Comparison of ENCODE assay signal across 9 mouse cellular contexts in genomic region chr6:52216691-52217458, GRCm38 (mm10). TPM values are rescaled to one million over a fixed set of nuclear protein-coding genes. Genes with fewer than 3 reads are reported as not detected.
A peak's percentile ranks its signal among the peaks of the same experiment; 100 is the strongest.
DNase-seq lines count a peak whose midpoint lies in the region; ATAC-seq lines count a peak whose summit lies in the region.
"Had no signal": no experiment of that assay in that cellular context is flagged by ENCODE, and none has a peak within 500 bp of the region (broad histone marks: within the 10 kb centered on the region; RNA-seq: fewer than 3 reads in every experiment).

No protein-coding gene starts in this region.

- peak overlapping the region; percentile 87 for H3K4me3 ChIP-seq in limb, embryonic 11.5 days (ENCODE audit: low read depth, low read length)
- H3K4me3 ChIP-seq in neural tube, embryonic 15.5 days (replicated peaks): peak overlapping the region; percentile 81

- no peaks in the 10 kb centered on the region for H3K9me3 ChIP-seq in limb, embryonic 11.5 days (ENCODE audit: control insufficient read depth, low read length)
- H3K9me3 ChIP-seq in neural tube, embryonic 15.5 days (replicated peaks): no peaks in the 10 kb centered on the region

- WGBS in limb, embryonic 11.5 days: under 1% methylated on average over 60 of the region's 60 CpGs
- WGBS in neural tube, embryonic 15.5 days: under 1% methylated on average over 60 of the region's 60 CpGs

- peaks cover 50% of the 10 kb centered on the region for H3K4me1 ChIP-seq in limb, embryonic 11.5 days (ENCODE audit: control insufficient read depth, insufficient read depth, low read length)
- H3K4me1 ChIP-seq in neural tube, embryonic 15.5 days: peaks cover 61% of the 10 kb centered on the region

- no peaks in the 10 kb centered on the region for H3K36me3 ChIP-seq in limb, embryonic 11.5 days (ENCODE audit: control insufficient read depth, insufficient read depth, low read length)
- no peaks in the 10 kb centered on the region for H3K36me3 ChIP-seq in neural tube, embryonic 15.5 days

- no peak for ATAC-seq in limb, embryonic 11.5 days (ENCODE audit: insufficient number of reproducible peaks, low FRiP score, low TSS enrichment, low read depth)
- ATAC-seq in neural tube, embryonic 15.5 days (ENCODE audit: low FRiP score): peak; percentile 27; the same call in 1 of the 2 replicates

- DNase-seq in B cell, adult 2 months: peak; percentile 48
- DNase-seq in ES-CJ7 (ENCODE audit: low read depth, low spot score): peak; percentile 56
- peak; percentile 47 for DNase-seq in gastrocnemius, postnatal 10 days
- peak; percentile 85 for DNase-seq in limb, embryonic 11.5 days (ENCODE audit: low spot score)
- DNase-seq in left cerebral cortex, postnatal 14 days (ENCODE audit: low spot score in 2 of 2): no peak
- no peak for DNase-seq in T-cell, adult 2 months (ENCODE audit: low spot score)
- DNase-seq in natural killer cell, adult 2 months (ENCODE audit: low spot score in 2 of 2): no peak

- H3K27me3 ChIP-seq in limb, embryonic 11.5 days (ENCODE audit: control insufficient read depth, insufficient read depth, low read length): no peaks in the 10 kb centered on the region
- no peaks in the 10 kb centered on the region for H3K27me3 ChIP-seq in neural tube, embryonic 15.5 days (replicated peaks)

- intact Hi-C loops in left cerebral cortex, postnatal 14 days (cut with DNase I): no loop called here

- H3K9ac ChIP-seq in limb, embryonic 11.5 days (ENCODE audit: low read length): peak overlapping the region; percentile 86
- peak overlapping the region; percentile 92 for H3K9ac ChIP-seq in neural tube, embryonic 15.5 days (replicated peaks)

- peak overlapping the region; percentile 89 for H3K4me2 ChIP-seq in limb, embryonic 11.5 days (ENCODE audit: low read depth, severe bottlenecking)
- H3K4me2 ChIP-seq in neural tube, embryonic 15.5 days: peak overlapping the region; percentile 85

- peak overlapping the region; percentile 98 for H3K27ac ChIP-seq in limb, embryonic 11.5 days (replicated peaks; ENCODE audit: low read depth, low read length)
- peak overlapping the region; percentile 100 for H3K27ac ChIP-seq in neural tube, embryonic 15.5 days (replicated peaks)

RNA-seq across cellular contexts. Expression of gene Gm28308, which starts 3.7 kb away (rescaled TPM):
- total RNA-seq in gastrocnemius, postnatal 10 days (2021): not detected
- 1.1 and 1.3 TPM in 2 replicates for polyA plus RNA-seq in limb, embryonic 11.5 days (2014; fragmentation: Nextera tagmentation; extraction: Ambion mirVana)
- not detected in 2 replicates for polyA plus RNA-seq in neural tube, embryonic 15.5 days (2015; fragmentation: Nextera tagmentation; extraction: Ambion mirVana)
- total RNA-seq in left cerebral cortex, postnatal 14 days (2021): not detected
- polyA plus RNA-seq: cortical plate, adult 2 months had no signal

RNA-seq across cellular contexts. Expression of gene Hoxa3, which starts 3.7 kb away (rescaled TPM):
- total RNA-seq in gastrocnemius, postnatal 10 days (2021): 1 to 10 TPM; 2.0 to 5.0 TPM
- 5.6 and 6.2 TPM in 2 replicates for polyA plus RNA-seq in limb, embryonic 11.5 days (2014; fragmentation: Nextera tagmentation; extraction: Ambion mirVana)
- polyA plus RNA-seq in neural tube, embryonic 15.5 days (2015; fragmentation: Nextera tagmentation; extraction: Ambion mirVana): 10.7 and 14.6 TPM in 2 replicates
- not detected for total RNA-seq in left cerebral cortex, postnatal 14 days (2021)
- polyA plus RNA-seq: cortical plate, adult 2 months had no signal

RNA-seq across cellular contexts. Expression of gene Hoxa7, which starts 4.8 kb away (rescaled TPM):
- 1 to 10 TPM; 9.4 to 9.7 TPM for total RNA-seq in gastrocnemius, postnatal 10 days (2021)
- 14.7 and 16.2 TPM in 2 replicates for polyA plus RNA-seq in limb, embryonic 11.5 days (2014; fragmentation: Nextera tagmentation; extraction: Ambion mirVana)
- 86.8 and 109 TPM in 2 replicates for polyA plus RNA-seq in neural tube, embryonic 15.5 days (2015; fragmentation: Nextera tagmentation; extraction: Ambion mirVana)
- not detected for total RNA-seq in left cerebral cortex, postnatal 14 days (2021)
- polyA plus RNA-seq: cortical plate, adult 2 months had no signal

RNA-seq across cellular contexts. Expression of gene Hoxa6, which starts 8.4 kb away (rescaled TPM):
- total RNA-seq in gastrocnemius, postnatal 10 days (2021): 1 to 10 TPM; 1.6 to 2.2 TPM
- 3.5 and 4.6 TPM in 2 replicates for polyA plus RNA-seq in limb, embryonic 11.5 days (2014; fragmentation: Nextera tagmentation; extraction: Ambion mirVana)
- 10.3 and 15.0 TPM in 2 replicates for polyA plus RNA-seq in neural tube, embryonic 15.5 days (2015; fragmentation: Nextera tagmentation; extraction: Ambion mirVana)
- total RNA-seq in left cerebral cortex, postnatal 14 days (2021): not detected
- polyA plus RNA-seq: cortical plate, adult 2 months had no signal

RNA-seq across cellular contexts. Expression of gene Hoxa5, which starts 12.5 kb away (rescaled TPM):
- 1 to 10 TPM; 2.6 to 3.7 TPM for total RNA-seq in gastrocnemius, postnatal 10 days (2021)
- 11.0 and 11.3 TPM in 2 replicates for polyA plus RNA-seq in limb, embryonic 11.5 days (2014; fragmentation: Nextera tagmentation; extraction: Ambion mirVana)
- 26.8 and 73.9 TPM in 2 replicates for polyA plus RNA-seq in neural tube, embryonic 15.5 days (2015; fragmentation: Nextera tagmentation; extraction: Ambion mirVana)
- not detected for total RNA-seq in left cerebral cortex, postnatal 14 days (2021)
- polyA plus RNA-seq: cortical plate, adult 2 months had no signal

Comparison
In these comparisons a context has a peak if more than half of its experiments do, and no peak if none do; other contexts are left out.
1. DNase-seq: peak in B cell, adult 2 months (2 of 2), ES-CJ7 (single experiment), gastrocnemius, postnatal 10 days (single experiment) and limb, embryonic 11.5 days (single experiment); none in left cerebral cortex, postnatal 14 days (0 of 2), T-cell, adult 2 months (single experiment) and natural killer cell, adult 2 months (0 of 2).
2. RNA of gene Hoxa7, which starts 4.8 kb away (total RNA-seq): 9.4 to 9.7 TPM in gastrocnemius, postnatal 10 days; not detected in left cerebral cortex, postnatal 14 days; every median in the first group is over 4 times any median in the second.